Mouse (Mus musculus) CD4-positive helper T cell, adult 2 months (primary cell): ENCODE data around the gene Mme.

Experiments
- DNase-seq: peaks from one replicate; pipeline ENCODE4 v3.0.0-alpha.2; 2012; ENCODE audit warnings: low read depth, missing footprints, low spot score

Mme gene

GRCm38 (mm10) chr3:63350704-63351103, 109.4 kb downstream of the Mme start:
- DNase-seq, result no peak

DNA sequence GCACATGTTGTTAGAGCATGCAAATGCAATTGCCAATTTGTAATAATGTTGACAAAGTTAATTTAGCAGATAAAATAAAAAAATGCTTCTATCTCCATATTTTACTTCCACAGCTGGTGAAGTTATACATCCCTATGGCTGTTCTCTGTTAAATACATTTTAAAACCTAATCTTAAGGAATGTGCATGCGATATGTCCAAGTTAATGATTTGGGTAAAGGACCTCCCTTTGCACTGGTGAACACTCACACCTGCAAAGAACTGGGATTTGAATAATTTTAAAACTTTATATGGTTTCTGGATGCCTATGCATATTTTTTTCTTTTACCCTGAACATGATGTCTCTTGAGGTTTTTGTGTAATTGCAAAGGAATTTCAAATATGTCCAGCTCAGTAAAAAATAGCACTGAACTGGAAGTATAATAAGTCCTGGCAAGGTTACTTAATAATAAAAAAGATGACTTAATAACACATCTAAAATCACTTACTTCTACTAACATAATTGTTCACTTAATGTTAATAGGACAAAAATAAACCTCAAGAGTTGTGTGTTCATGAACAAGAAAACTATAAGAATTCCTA, 110.4 kb downstream of the Mme start:
- DNase-seq, result no peak

DNA sequence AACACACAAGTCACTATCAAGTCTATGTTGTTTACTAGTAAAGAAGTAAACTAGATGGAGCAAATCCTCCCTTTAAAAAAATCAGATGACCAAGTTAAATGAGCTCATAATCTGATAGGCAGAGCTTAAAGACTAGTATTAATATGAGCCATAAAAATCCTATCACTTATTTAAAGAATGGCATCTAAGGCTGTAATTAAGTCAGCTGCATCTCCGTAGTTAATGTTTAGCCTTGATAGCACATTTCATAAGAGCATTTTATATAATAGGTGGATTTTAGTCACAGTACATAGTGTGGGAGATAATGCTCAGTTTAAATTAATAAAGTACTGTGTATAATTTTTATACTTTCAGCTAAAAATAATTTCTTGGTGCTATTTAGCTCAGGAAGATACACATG, 118.2 kb downstream of the Mme start:
- DNase-seq, result no peak

GRCm38 (mm10) chr3:63384989-63385388, 143.7 kb downstream of the Mme start:
- DNase-seq, result no peak

GRCm38 (mm10) chr3:63390774-63391173, 149.4 kb downstream of the Mme start:
- no peak for DNase-seq

- DNase-seq, result no peak
These were observed 150.0 kb downstream of the Mme start for GRCm38 (mm10) chr3:63391348-63391747.

- no peak for DNase-seq
These were observed 153.1 kb downstream of the Mme start for GRCm38 (mm10) chr3:63394424-63394941.

GRCm38 (mm10) chr3:63398171-63398570, 156.8 kb downstream of the Mme start:
- no peak for DNase-seq

- DNase-seq, result no peak
These were observed 165.1 kb downstream of the Mme start for GRCm38 (mm10) chr3:63406438-63406837.

- no peak for DNase-seq
These were observed 169.7 kb downstream of the Mme start for GRCm38 (mm10) chr3:63411006-63411405.

- no peak for DNase-seq
These were observed 171.0 kb downstream of the Mme start for GRCm38 (mm10) chr3:63412220-63412937.

DNA sequence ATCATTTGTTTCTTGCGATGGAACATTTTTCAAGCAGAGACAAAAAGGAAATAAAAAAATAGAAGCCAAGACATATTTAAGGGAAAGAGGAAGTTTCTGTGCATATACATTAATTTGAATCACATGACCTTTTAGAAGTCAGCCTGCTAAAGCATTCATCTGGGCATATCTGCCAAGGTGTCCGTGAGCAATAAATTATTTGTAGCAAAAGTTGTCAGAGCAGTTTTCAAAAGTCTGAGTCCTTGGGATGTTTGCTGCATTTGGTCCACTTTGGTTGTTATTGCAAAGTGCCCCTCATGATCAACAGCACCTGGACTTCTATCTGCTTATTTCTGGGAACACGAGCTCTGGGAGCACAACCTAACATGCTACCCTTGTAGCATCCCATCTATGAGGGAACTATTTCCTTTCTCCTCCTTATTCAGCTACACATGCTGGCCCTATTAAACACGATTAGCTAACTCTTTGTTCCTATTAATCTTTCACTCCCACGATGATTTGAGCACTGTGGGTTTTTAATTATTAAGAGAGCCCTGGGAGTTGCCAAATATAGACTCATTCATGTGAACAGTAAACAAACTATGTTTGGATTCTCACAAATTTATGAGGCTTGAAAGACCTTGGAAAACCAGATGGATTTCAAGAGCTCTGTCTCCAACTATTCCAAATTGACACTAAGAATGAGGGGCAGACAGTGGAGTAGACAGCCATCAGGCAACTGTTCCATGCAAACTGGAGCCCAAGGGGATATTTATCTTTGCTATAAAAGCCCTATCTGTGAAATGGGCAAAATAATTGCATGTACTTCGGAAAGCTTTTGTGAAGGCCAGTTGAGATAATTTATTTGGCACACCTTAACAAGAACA, 171.9 kb downstream of the Mme start:
- DNase-seq, result no peak

- no peak for DNase-seq
These were observed 175.9 kb downstream of the Mme start for GRCm38 (mm10) chr3:63417284-63417683.

GRCm38 (mm10) chr3:63417758-63418157, 176.4 kb downstream of the Mme start:
- no peak for DNase-seq

GRCm38 (mm10) chr3:63423552-63423951, 182.2 kb downstream of the Mme start:
- no peak for DNase-seq
